Mouse (Mus musculus): ENCODE measurements at regions not wholly inside any gene's neighbourhood (a gene's known extent, or its start where the extent isn't known, plus 50 kb on each side); places are given as distances from the start of the nearest gene placed in this dataset.
A peak's percentile ranks its signal among the peaks of the same experiment; 100 is the strongest.
"Not testable (repeated sequence)": the region's sequence is repeated elsewhere in the genome, so short reads cannot be mapped to it uniquely, and the experiment has no call there.

GRCm38 (mm10) chr10:8136662-8137061 is 180.6 kb upstream of the Tab2 start:
- no peak for DNase-seq

- DNase-seq = peak; percentile 84
Observed at GRCm38 (mm10) chr10:8135272-8135671, 179.2 kb upstream of the Tab2 start.

GRCm38 (mm10) chr10:8134398-8134797 is 178.4 kb upstream of the Tab2 start:
- no peak for DNase-seq

GRCm38 (mm10) chr10:8133451-8133952 is 177.5 kb upstream of the Tab2 start:
- DNase-seq = peak; percentile 27

GRCm38 (mm10) chr10:8132795-8133194 is 176.8 kb upstream of the Tab2 start:
- no peak for DNase-seq

GRCm38 (mm10) chr10:8130472-8131241 is 174.6 kb upstream of the Tab2 start:
- no peak for DNase-seq

GRCm38 (mm10) chr10:8130057-8130456 is 174.0 kb upstream of the Tab2 start:
- no peak for DNase-seq

- DNase-seq = no peak
Observed at GRCm38 (mm10) chr10:8124124-8124523, 168.1 kb upstream of the Tab2 start.

- DNase-seq = no peak
Observed at GRCm38 (mm10) chr10:8121895-8122294, 165.9 kb upstream of the Tab2 start.

GRCm38 (mm10) chr10:8116821-8117220 is 160.8 kb upstream of the Tab2 start:
- peak; percentile 23 for DNase-seq

- DNase-seq = not testable (repeated sequence)
Observed at GRCm38 (mm10) chr10:8114932-8115331, 158.9 kb upstream of the Tab2 start.

GRCm38 (mm10) chr10:8114530-8114929 is 158.5 kb upstream of the Tab2 start:
- no peak for DNase-seq

GRCm38 (mm10) chr10:8100489-8100888 is 144.5 kb upstream of the Tab2 start:
- no peak for DNase-seq

- DNase-seq = no peak
Observed at GRCm38 (mm10) chr10:8095924-8096323, 139.9 kb upstream of the Tab2 start.

GRCm38 (mm10) chr10:8095206-8095605 is 139.2 kb upstream of the Tab2 start:
- no peak for DNase-seq

GRCm38 (mm10) chr10:8091871-8092552 is 136.0 kb upstream of the Tab2 start:
- DNase-seq = no peak

- peak; percentile 14 for DNase-seq
Observed at GRCm38 (mm10) chr10:8089296-8089695, 133.3 kb upstream of the Tab2 start.

- no peak for DNase-seq
Observed at GRCm38 (mm10) chr10:8088737-8089136, 132.7 kb upstream of the Tab2 start.

- DNase-seq = no peak
Observed at GRCm38 (mm10) chr10:8088321-8088720, 132.3 kb upstream of the Tab2 start.

GRCm38 (mm10) chr10:8087106-8087505 is 131.1 kb upstream of the Tab2 start:
- peak; percentile 6 for DNase-seq

GRCm38 (mm10) chr10:8086442-8086841 is 130.4 kb upstream of the Tab2 start:
- DNase-seq = peak; percentile 13

GRCm38 (mm10) chr10:8077904-8078811 is 122.1 kb upstream of the Tab2 start:
- DNase-seq = no peak

- no peak for DNase-seq
Observed at GRCm38 (mm10) chr10:8072463-8072862, 116.4 kb upstream of the Tab2 start.

All from lung, postnatal 10 days (tissue).